Mouse (Mus musculus) heart, embryonic 16.5 days (tissue): ENCODE results near the gene Jade1. TPM values are rescaled to one million over a fixed set of nuclear protein-coding genes. Genes with fewer than 3 reads are reported as not detected.

Experiments used
- ATAC-seq: fragments of 200-750 bp; cut with Nextera tagmentation; replicated peaks from 2 replicates; pipeline ENCODE4 v1.8.0; 2017; ENCODE audit warnings: moderate number of reproducible peaks; ENCODE audit not compliant: insufficient read depth, low FRiP score; ENCODE audit errors: extremely low read depth
- H3K27ac ChIP-seq: fragments of 300-500 bp; sonication (generic); 2 replicates; pipeline ENCODE4 v1.5.1; 2014; ENCODE audit warnings: mild to moderate bottlenecking, low read length, control low read depth, moderate library complexity
- H3K27me3 ChIP-seq: fragments of 300-500 bp; sonication (generic); 2 replicates; pipeline ENCODE4 v1.6.1; 2014; ENCODE audit warnings: low read length, mixed read lengths; ENCODE audit not compliant: control insufficient read depth, insufficient read depth
- H3K36me3 ChIP-seq: fragments of 300-500 bp; sonication (generic); 2 replicates; pipeline ENCODE4 v1.6.1; 2014; ENCODE audit not compliant: control insufficient read depth, insufficient read depth
- H3K4me1 ChIP-seq: fragments of 300-500 bp; sonication (generic); 2 replicates; pipeline ENCODE4 v1.6.1; 2014; ENCODE audit warnings: low read length, mixed read lengths; ENCODE audit not compliant: control insufficient read depth, insufficient read depth
- H3K4me2 ChIP-seq: fragments of 300-500 bp; sonication (generic); 2 replicates; pipeline ENCODE4 v1.6.1; 2014; ENCODE audit warnings: low read depth, mild to moderate bottlenecking, control low read depth, low read length
- H3K4me3 ChIP-seq: fragments of 300-500 bp; sonication (generic); 2 replicates; pipeline ENCODE4 v1.5.1; 2014; ENCODE audit warnings: mild to moderate bottlenecking, control low read depth, low read length
- H3K9ac ChIP-seq: fragments of 300-500 bp; sonication (generic); 2 replicates; pipeline ENCODE4 v1.6.1; 2014; ENCODE audit warnings: low read length, control low read depth
- H3K9me3 ChIP-seq: fragments of 300-500 bp; sonication (generic); replicated peaks from 2 replicates; pipeline ENCODE4 v1.6.1; 2016; ENCODE audit warnings: low read length; ENCODE audit not compliant: control insufficient read depth
- WGBS: fragments of 180-500 bp; shearing (Covaris S2); extraction: QIAGEN DNeasy Blood & Tissue Kit; methylation state at CpG from one replicate; pipeline ENCODE4 v1.1.7; 2014; 5-methylcytosine and 5-hydroxymethylcytosine counted together
- polyA plus RNA-seq: library from polyadenylated mRNA; unstranded; fragments of >200 nt; fragmentation: Nextera tagmentation; extraction: Ambion mirVana; gene quantifications from 2 replicates; pipeline ENCODE4 v1.2.1, GENCODE M21; 2015

Jade1 gene
- polyA plus RNA-seq, 1 experiment from 2014 or later, result 13.4 TPM

GRCm38 (mm10) chr3:41618488-41618887, 63.0 kb downstream of the Jade1 start:
- H3K4me2 ChIP-seq, result no peak overlapping the region
- H3K9me3 ChIP-seq, result no peaks in the 10 kb centered on the region
- peak; percentile 45; the same call in 1 of the 2 replicates for ATAC-seq
- 87% methylated on average over 3 of the region's 3 CpGs for WGBS
- no peaks in the 10 kb centered on the region for H3K27me3 ChIP-seq
- H3K27ac ChIP-seq, result no peak overlapping the region
- H3K4me1 ChIP-seq, result no peaks in the 10 kb centered on the region
- H3K9ac ChIP-seq, result no peak overlapping the region
- peaks cover 8% of the 10 kb centered on the region for H3K36me3 ChIP-seq
- H3K4me3 ChIP-seq, result no peak overlapping the region

GRCm38 (mm10) chr3:41620971-41621370, 65.4 kb downstream of the Jade1 start:
- Histone ChIP-seq H3K27ac (no peak overlapping the region), H3K9me3 (no peaks in the 10 kb centered on the region), H3K9ac (no peak overlapping the region), H3K4me3 (no peak overlapping the region), H3K27me3 (no peaks in the 10 kb centered on the region), H3K4me2 (no peak overlapping the region), H3K4me1 (no peaks in the 10 kb centered on the region), H3K36me3 (no peaks in the 10 kb centered on the region)
- WGBS, result 85% methylated on average over 7 of the region's 7 CpGs
- no peak for ATAC-seq

- WGBS, result 85% methylated on average over 1 of the region's 1 CpGs
- Histone ChIP-seq H3K4me1 (no peaks in the 10 kb centered on the region), H3K27ac (no peak overlapping the region), H3K4me2 (no peak overlapping the region), H3K9me3 (no peaks in the 10 kb centered on the region), H3K27me3 (no peaks in the 10 kb centered on the region), H3K9ac (no peak overlapping the region), H3K36me3 (peaks cover 12% of the 10 kb centered on the region), H3K4me3 (no peak overlapping the region)
- no peak for ATAC-seq
Measured at GRCm38 (mm10) chr3:41655642-41656041, 100.1 kb downstream of the Jade1 start.

Other genes with a start within 250 kb of the Jade1 start
- 9.4 and 10.1 TPM in 2 replicates for gene Sclt1, start 186.8 kb downstream of the Jade1 start, polyA plus RNA-seq
- 13.5 and 13.8 TPM in 2 replicates for gene D3Ertd751e, start 186.9 kb downstream of the Jade1 start, polyA plus RNA-seq